Mouse (Mus musculus): ENCODE results near the gene Hoxc12.

Gene Hoxc12

GRCm38 (mm10) chr15:102937036-102937666, 594 bp downstream of the Hoxc12 start:
- no peak for DNase-seq (ENCODE audit: low read depth, low spot score)

- no peak for DNase-seq (ENCODE audit: low read depth, low spot score)
Measured at GRCm38 (mm10) chr15:102939256-102940155, 2.9 kb downstream of the Hoxc12 start.

DNA sequence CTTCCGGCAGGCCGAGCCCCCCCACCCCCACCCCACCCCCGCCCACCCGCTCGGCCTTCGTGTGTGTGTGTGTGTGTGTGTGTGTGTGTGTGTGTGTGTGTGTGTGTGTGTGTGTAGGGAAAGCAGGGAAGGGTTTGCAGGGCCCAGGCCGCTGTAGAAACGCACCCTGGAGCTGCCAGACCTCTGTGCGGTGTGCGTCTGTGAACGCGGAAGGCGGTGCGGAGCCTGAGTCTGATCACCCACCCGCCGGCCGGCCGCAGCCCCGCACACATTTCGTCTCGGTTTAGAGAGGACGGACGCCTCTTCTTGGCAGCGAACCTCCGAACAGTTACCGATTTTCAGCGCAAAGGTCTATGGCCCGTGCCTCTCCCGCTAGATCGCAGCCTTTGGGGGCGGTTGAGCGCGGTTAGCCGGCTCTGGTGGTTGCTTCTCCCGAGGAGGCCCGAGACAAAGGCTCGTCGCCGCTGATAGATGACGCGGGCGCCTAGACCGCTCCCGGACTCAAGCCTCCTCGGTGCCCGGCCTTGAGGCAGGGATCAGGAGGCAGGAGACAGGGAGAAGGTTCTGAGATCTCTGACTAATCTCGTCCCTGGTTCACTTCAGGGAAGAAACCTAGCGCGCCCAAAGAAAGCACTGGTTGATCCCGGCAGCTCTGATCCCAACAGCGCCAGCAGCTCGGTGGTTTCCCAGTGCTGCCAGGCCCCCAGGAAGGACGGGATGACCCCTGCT, 6.3 kb downstream of the Hoxc12 start:
- DNase-seq (ENCODE audit: low read depth, low spot score): no peak

DNA sequence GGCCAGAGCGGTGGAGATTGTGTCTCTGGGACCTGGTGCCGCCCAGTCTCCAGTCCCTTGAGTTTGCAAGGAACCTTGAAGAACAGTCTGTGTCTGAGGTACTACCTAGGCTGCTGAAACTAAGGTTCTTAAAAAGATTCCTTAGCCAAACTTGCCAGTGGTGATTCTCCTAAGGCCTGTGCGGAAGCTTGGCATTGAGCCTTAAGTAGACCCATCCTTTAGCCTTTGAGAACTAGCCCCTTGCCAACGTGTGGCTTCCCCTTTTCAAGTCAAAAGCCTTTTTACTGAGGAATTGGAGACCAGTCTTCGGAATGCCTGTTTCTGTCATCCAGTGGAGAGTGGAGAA, 6.9 kb downstream of the Hoxc12 start:
- DNase-seq (ENCODE audit: low read depth, low spot score): no peak

GRCm38 (mm10) chr15:102945185-102946077, 8.9 kb downstream of the Hoxc12 start:
- no peak for DNase-seq (ENCODE audit: low read depth, low spot score)

DNA sequence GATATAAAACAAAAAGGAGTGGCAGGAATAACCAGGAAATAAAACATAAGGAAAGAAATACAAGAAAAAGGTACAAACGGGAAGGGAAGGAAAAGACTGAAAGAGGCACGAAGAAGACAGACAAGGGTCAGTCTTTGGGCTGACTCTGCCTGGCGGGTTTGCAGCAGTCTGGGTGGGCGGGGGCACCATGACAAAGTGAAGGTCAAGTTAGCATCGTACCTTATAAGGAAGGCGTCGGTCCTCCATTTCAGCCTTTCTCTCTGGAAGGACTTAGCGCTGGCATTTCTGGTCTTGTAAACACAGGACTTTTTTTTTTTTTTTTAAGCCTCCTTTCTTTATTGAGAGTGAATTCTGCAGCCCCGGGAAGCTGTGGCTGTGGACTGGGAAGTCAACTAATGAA, 10.7 kb downstream of the Hoxc12 start:
- no peak for DNase-seq (ENCODE audit: low read depth, low spot score)

GRCm38 (mm10) chr15:102948842-102949241, 12.3 kb downstream of the Hoxc12 start:
- no peak for DNase-seq (ENCODE audit: low read depth, low spot score)

DNA sequence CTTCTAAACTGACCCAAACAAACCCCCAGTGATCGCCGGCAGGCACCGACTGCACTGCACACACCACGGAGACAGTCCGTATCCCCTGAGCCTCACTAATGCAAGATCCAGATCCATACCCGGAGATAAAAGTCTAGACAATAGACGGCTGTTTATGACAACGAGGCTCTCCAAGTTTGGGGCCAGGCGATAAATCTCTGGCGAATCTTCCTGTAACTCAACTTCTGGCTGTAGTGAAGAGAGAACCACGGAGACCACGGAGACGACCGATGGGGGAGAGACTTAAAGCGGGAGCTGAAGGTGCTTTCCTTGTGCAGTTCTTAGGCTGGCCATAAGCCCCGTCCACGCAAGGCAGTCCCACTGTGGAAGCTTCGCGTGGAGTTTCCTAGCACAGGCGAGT, 13.1 kb downstream of the Hoxc12 start:
- DNase-seq (ENCODE audit: low read depth, low spot score): no peak

GRCm38 (mm10) chr15:102950877-102951276, 14.3 kb downstream of the Hoxc12 start:
- no peak for DNase-seq (ENCODE audit: low read depth, low spot score)

- DNase-seq (ENCODE audit: low read depth, low spot score): no peak
Measured at GRCm38 (mm10) chr15:102953561-102953960, 17.0 kb downstream of the Hoxc12 start.

DNA sequence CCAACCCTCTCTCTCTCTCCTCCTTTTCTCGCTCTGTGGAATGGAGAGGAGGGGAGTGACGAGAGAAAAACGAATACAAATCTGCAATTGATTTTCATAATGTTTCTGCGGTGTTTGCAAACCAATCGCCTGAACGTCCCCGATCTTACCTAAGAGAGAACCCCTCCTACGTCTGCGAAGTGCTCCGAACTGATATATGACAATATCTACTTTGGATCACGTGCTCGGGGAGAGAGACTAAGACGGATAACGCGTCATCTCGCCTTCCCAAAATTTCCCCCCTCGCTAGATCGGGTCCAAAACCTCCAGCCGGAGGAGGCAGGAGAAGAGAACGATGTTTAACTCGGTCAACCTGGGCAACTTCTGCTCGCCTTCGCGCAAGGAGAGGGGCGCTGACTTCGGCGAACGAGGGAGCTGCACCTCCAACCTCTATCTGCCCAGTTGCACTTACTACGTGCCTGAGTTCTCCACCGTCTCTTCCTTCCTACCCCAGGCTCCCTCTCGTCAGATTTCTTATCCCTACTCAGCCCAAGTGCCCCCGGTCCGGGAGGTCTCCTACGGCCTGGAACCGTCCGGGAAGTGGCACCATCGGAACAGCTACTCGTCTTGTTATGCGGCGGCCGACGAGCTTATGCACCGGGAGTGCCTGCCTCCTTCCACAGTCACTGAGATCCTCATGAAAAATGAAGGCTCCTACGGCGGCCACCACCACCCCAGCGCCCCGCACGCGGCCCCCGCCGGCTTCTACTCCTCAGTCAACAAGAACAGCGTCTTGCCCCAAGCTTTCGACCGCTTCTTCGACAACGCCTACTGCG, 17.8 kb downstream of the Hoxc12 start, which contains the start of gene Hoxc11:
Gene Hoxc11 (plus strand): TSS at position 236 of the 815 bp plus-strand sequence.
- no peak for DNase-seq (ENCODE audit: low read depth, low spot score)

- DNase-seq (ENCODE audit: low read depth, low spot score): no peak
Measured at GRCm38 (mm10) chr15:102955007-102955382, 18.4 kb downstream of the Hoxc12 start.

DNA sequence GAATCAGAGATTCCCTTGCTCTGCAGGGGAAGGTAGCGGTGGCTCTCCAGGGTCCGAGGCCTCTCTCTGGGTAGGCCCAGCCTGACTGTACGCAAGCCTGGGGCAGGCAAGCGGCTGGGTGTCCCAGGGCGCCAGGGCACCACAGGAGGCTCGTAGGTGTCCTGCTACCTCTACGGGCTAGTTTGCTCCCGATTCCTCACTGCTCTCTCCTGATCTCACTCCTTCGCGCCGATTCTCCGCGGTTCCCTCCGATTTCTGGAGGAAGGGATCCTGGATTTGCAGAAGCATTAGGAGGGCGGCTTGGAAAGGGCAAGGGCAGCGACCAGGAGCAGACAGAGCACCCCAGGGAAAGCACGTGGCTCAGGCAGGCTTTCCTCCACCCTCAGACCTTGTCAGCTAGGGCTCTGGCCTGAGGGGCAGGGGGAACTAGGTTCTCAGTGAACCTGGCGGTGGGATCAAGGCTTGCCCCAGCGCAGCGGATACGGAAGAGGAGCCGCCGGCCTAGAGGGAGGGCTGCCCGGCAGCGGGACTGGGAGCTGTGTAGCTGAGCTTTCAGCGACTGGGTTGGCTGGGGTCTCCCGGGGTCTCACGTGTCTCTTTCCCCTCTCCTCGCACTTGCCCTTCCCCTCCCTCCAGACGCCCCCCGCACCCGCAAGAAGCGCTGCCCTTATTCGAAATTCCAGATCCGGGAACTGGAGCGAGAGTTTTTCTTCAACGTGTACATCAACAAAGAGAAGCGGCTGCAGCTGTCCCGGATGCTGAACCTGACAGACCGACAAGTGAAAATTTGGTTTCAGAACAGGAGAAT, 19.5 kb downstream of the Hoxc12 start:
- no peak for DNase-seq (ENCODE audit: low read depth, low spot score)

GRCm38 (mm10) chr15:102956906-102957305, 20.3 kb downstream of the Hoxc12 start:
- DNase-seq (ENCODE audit: low read depth, low spot score): no peak

DNA sequence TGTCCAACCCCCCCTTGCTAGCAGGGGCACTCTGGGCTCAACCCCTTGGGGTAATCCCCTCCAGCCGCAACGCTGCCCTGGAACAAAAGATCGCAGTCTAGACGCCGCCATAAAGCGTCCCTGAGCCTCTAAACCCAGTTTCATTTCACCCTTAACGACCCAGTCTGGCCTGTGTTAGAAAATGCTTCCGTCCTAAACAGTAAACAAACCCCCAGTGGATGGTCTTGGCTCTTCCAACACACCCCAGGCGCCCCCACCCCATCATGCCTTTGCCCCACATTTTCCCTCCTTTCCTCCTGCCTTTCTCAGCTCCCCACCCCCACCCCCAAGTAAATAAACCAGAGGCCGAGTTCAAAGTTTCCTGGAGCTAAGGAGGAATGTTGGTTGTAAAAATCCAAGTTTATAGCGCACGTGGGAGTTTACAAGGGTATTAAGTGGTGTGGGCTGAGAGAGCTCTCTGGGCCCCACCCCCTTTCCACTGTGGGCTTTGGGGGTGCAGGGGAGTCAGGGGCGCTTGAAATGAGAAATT, 23.2 kb downstream of the Hoxc12 start:
- DNase-seq (ENCODE audit: low read depth, low spot score): no peak

DNA sequence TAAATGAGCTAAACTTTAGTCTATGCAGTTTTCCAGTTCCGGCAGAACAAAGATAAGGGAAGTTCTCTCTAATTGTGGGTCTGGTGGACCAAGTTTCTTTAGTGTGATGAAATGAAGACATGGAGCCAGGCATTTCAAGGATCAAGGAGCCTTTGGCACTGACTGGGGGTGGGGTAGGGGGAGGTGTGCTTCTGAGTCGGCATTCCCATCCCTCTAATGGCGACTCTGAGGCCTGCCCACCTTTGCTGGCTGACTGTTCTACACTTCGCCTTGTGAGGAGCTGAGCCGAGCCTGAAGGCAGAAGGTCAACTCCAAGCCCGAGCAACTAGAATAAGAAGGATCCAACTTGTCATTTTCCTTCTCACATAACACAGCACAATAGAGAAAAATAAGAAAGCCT, 25.2 kb downstream of the Hoxc12 start:
- no peak for DNase-seq (ENCODE audit: low read depth, low spot score)

- no peak for DNase-seq (ENCODE audit: low read depth, low spot score)
Measured at GRCm38 (mm10) chr15:102962492-102962891, 25.9 kb downstream of the Hoxc12 start.

- no peak for DNase-seq (ENCODE audit: low read depth, low spot score)
Measured at GRCm38 (mm10) chr15:102963259-102963658, 26.7 kb downstream of the Hoxc12 start.
